Mouse (Mus musculus) CH12.LX (cell line): ENCODE data around the gene Gm15217. TPM values are rescaled to one million over a fixed set of nuclear protein-coding genes. Genes with fewer than 3 reads are reported as not detected.

Source experiments
- DNase-seq: peaks from one replicate; pipeline ENCODE4 v3.0.0-alpha.2; 2013; ENCODE audit errors: extremely low read depth
- H3K27ac ChIP-seq: 2 replicates; pipeline ENCODE4 v1.5.1; 2012; ENCODE audit warnings: low read depth, mild to moderate bottlenecking, control low read depth, moderate library complexity; ENCODE audit not compliant: insufficient read depth
- H3K27me3 ChIP-seq: replicated peaks from 2 replicates; pipeline ENCODE3; 2012; ENCODE audit warnings: inconsistent platforms
- H3K36me3 ChIP-seq, 2 experiments: replicated peaks in 1 of 2; 2 replicates each; pipeline versions ENCODE3 to v1.6.1; 2012; ENCODE audit warnings: inconsistent platforms in 1 of 2, low read length in 1 of 2, mild to moderate bottlenecking in 1 of 2, mixed read lengths in 1 of 2, moderate library complexity in 1 of 2; ENCODE audit not compliant: control insufficient read depth in 1 of 2, insufficient read depth in 1 of 2
- H3K4me1 ChIP-seq, 2 experiments: 2 replicates each; pipeline ENCODE4 v1.6.1; 2012; ENCODE audit warnings: inconsistent platforms in 1 of 2, moderate library complexity in 1 of 2; ENCODE audit not compliant: insufficient read depth in 2 of 2, control insufficient read depth in 1 of 2
- H3K4me2 ChIP-seq: 2 replicates; pipeline ENCODE4 v1.6.1; 2012; ENCODE audit warnings: low read depth, mild to moderate bottlenecking, control low read depth; ENCODE audit not compliant: poor library complexity, insufficient read depth, severe bottlenecking
- H3K4me3 ChIP-seq, 3 experiments: fragments of 150-350 bp in 1 of 3; sonication (generic) in 1 of 3; replicated peaks in 1 of 3; 2 replicates each; pipeline versions ENCODE3 to v1.5.1; 2011 to 2012; ENCODE audit warnings: low read depth in 2 of 3, low read length in 2 of 3, mild to moderate bottlenecking in 2 of 3, moderate library complexity in 2 of 3, control low read depth in 1 of 3, improper control_type of control experiment in 1 of 3, inconsistent platforms in 1 of 3, mixed read lengths in 1 of 3; ENCODE audit not compliant: poor library complexity in 1 of 3
- H3K79me2 ChIP-seq: replicated peaks from 2 replicates; pipeline ENCODE4 v1.6.1; 2012; ENCODE audit warnings: mild to moderate bottlenecking, moderate library complexity; ENCODE audit not compliant: control insufficient read depth, poor library complexity, insufficient read depth, severe bottlenecking; ENCODE audit errors: extremely low read depth
- H3K9ac ChIP-seq: 2 replicates; pipeline ENCODE4 v1.6.1; 2012; ENCODE audit warnings: low read depth, mild to moderate bottlenecking, control low read depth, moderate library complexity; ENCODE audit not compliant: insufficient read depth
- H3K9me3 ChIP-seq: replicated peaks from 2 replicates; pipeline ENCODE3; 2012; ENCODE audit warnings: low read length, inconsistent platforms, mixed read lengths
- BHLHE40 ChIP-seq: IDR thresholded peaks from 2 replicates; pipeline ENCODE4 v1.6.1; 2011; ENCODE audit warnings: mild to moderate bottlenecking, low read depth, low read length, improper control_type of control experiment
- CHD2 ChIP-seq: IDR thresholded peaks from 2 replicates; pipeline ENCODE4 v1.6.1; 2011; ENCODE audit warnings: low read length, improper control_type of control experiment
- HCFC1 ChIP-seq: IDR thresholded peaks from 2 replicates; pipeline ENCODE4 v1.6.1; 2012; ENCODE audit warnings: low read depth, mild to moderate bottlenecking, inconsistent platforms, low read length, improper control_type of control experiment
- JUN ChIP-seq: IDR thresholded peaks from 2 replicates; pipeline ENCODE4 v1.6.1; 2011; ENCODE audit warnings: low read depth, mild to moderate bottlenecking, low read length, improper control_type of control experiment, moderate library complexity; ENCODE audit not compliant: insufficient read depth
- MAFK ChIP-seq: IDR thresholded peaks from 2 replicates; pipeline ENCODE4 v1.6.1; 2011; ENCODE audit warnings: low read length, improper control_type of control experiment; ENCODE audit not compliant: insufficient replicate concordance
- MAX ChIP-seq: IDR thresholded peaks from 2 replicates; pipeline ENCODE4 v1.6.1; 2011; ENCODE audit warnings: low read length, improper control_type of control experiment
- MAZ ChIP-seq: IDR thresholded peaks from 2 replicates; pipeline ENCODE4 v1.6.1; 2012; ENCODE audit warnings: low read depth, mild to moderate bottlenecking, inconsistent platforms, low read length, improper control_type of control experiment, moderate library complexity
- MEF2A ChIP-seq: IDR thresholded peaks from 2 replicates; pipeline ENCODE4 v1.6.1; 2014; ENCODE audit warnings: low read depth, mild to moderate bottlenecking, inconsistent platforms, low read length, improper control_type of control experiment, borderline replicate concordance
- NRF1 ChIP-seq: IDR thresholded peaks from 2 replicates; pipeline ENCODE4 v1.6.1; 2014; ENCODE audit warnings: low read depth, mild to moderate bottlenecking, inconsistent platforms, low read length, improper control_type of control experiment, moderate library complexity
- PAX5 ChIP-seq: IDR thresholded peaks from 2 replicates; pipeline ENCODE4 v1.6.1; 2012; ENCODE audit warnings: low read length, inconsistent platforms, mixed read lengths
- POLR2AphosphoS2 ChIP-seq: IDR thresholded peaks from 2 replicates; pipeline ENCODE4 v1.6.1; 2011; ENCODE audit warnings: low read depth, low read length, improper control_type of control experiment
- RAD21 ChIP-seq: IDR thresholded peaks from 2 replicates; pipeline ENCODE4 v1.6.1; 2011; ENCODE audit warnings: low read depth, mild to moderate bottlenecking, low read length, improper control_type of control experiment, moderate library complexity
- RCOR1 ChIP-seq: conservative IDR thresholded peaks from 2 replicates; pipeline ENCODE4 v1.6.1; 2012; ENCODE audit warnings: low read depth, mild to moderate bottlenecking, inconsistent platforms, low read length, improper control_type of control experiment
- SIN3A ChIP-seq: IDR thresholded peaks from 2 replicates; pipeline ENCODE4 v1.6.1; 2012; ENCODE audit warnings: low read length, improper control_type of control experiment, inconsistent platforms
- TCF12 ChIP-seq: IDR thresholded peaks from 2 replicates; pipeline ENCODE4 v1.6.1; 2014; ENCODE audit warnings: low read depth, mild to moderate bottlenecking, inconsistent platforms, low read length, improper control_type of control experiment
- ZKSCAN1 ChIP-seq: IDR thresholded peaks from 2 replicates; pipeline ENCODE4 v1.6.1; 2012; ENCODE audit warnings: low read depth, inconsistent platforms, low read length, improper control_type of control experiment, borderline replicate concordance
- ZMIZ1 ChIP-seq: IDR thresholded peaks from 2 replicates; pipeline ENCODE4 v1.6.1; 2012; ENCODE audit warnings: low read depth, mild to moderate bottlenecking, inconsistent platforms, low read length, improper control_type of control experiment
- ZNF384 ChIP-seq: IDR thresholded peaks from 2 replicates; pipeline ENCODE4 v1.6.1; 2012; ENCODE audit warnings: low read depth, low read length, improper control_type of control experiment, inconsistent platforms
- dilution Hi-C: fragments of 300-500 bp; cut with MboI; formaldehyde crosslinking; loops from 2 replicates; pipeline ENCODE4 v1.14.3; 2020; ENCODE audit warnings: low sequenced_read_pairs; ENCODE audit not compliant: extremely low pct_unique_long_range_greater_than_20kb, extremely low pct_ligation_motif_present
- in situ Hi-C: fragments of 300-500 bp; cut with MboI; formaldehyde crosslinking; loops from 3 replicates; pipeline ENCODE4 v1.14.3; 2019; ENCODE audit warnings: low sequenced_read_pairs, low pct_ligation_motif_present, low pct_unique_long_range_greater_than_20kb, mixed read lengths
- polyA plus RNA-seq: library from polyadenylated mRNA; unstranded; fragments of >175 nt; gene quantifications from 2 replicates; pipeline ENCODE4 v1.2.1, GENCODE M21; 2012; ENCODE audit warnings: low read depth; ENCODE audit not compliant: insufficient read length
- total RNA-seq, 2 experiments: library from RNA; depleted of rRNA; stranded (reverse); fragments of 300-350 nt in 1 of 2; fragments of >200 nt in 1 of 2; gene quantifications; 2 replicates each; pipeline ENCODE4 v1.2.3; 2012 to 2014

Gm15217 gene
- total and polyA plus RNA-seq, 3 experiments, result not detected

- Histone ChIP-seq H3K9ac (no peak overlapping the region), H3K27ac (no peak overlapping the region), H3K4me2 (no peak overlapping the region), H3K27me3 (no peaks in the 10 kb centered on the region)
- dilution Hi-C loops, result no loop called here
- TF ChIP-seq MAX, result no peak
- TF ChIP-seq RAD21, result no peak
- no peak for TF ChIP-seq POLR2AphosphoS2
- no peak for TF ChIP-seq BHLHE40
- no peak for TF ChIP-seq HCFC1
- TF ChIP-seq, all 38 proteins: peak for 0
- Histone ChIP-seq H3K36me3 (no peaks in the 10 kb centered on the region), H3K79me2 (no peaks in the 10 kb centered on the region), H3K4me3 (no peak overlapping the region), H3K4me1 (no peaks in the 10 kb centered on the region), H3K9me3 (peaks cover 17% of the 10 kb centered on the region)
- no peak for DNase-seq
- in situ Hi-C loops, result no loop called here
Measured at GRCm38 (mm10) chr14:46391621-46392170, 12.5 kb downstream of the Gm15217 start.

- DNase-seq, result no peak
- H3K79me2 ChIP-seq, result no peaks in the 10 kb centered on the region
- H3K9me3 ChIP-seq, result no peaks in the 10 kb centered on the region
- no peak overlapping the region for H3K4me3 ChIP-seq
- no peaks in the 10 kb centered on the region for H3K36me3 ChIP-seq
- no peak overlapping the region for H3K4me2 ChIP-seq
- H3K27ac ChIP-seq, result no peak overlapping the region
- no peak overlapping the region for H3K9ac ChIP-seq
- no peaks in the 10 kb centered on the region for H3K4me1 ChIP-seq
- in situ Hi-C loops, result no loop called here
- dilution Hi-C loops, result no loop called here
- TF ChIP-seq MAFK, result no peak
- no peak for TF ChIP-seq MAZ
- TF ChIP-seq ZMIZ1, result no peak
- TF ChIP-seq RAD21, result no peak
- no peak for TF ChIP-seq ZNF384
- TF ChIP-seq SIN3A, result no peak
- TF ChIP-seq TCF12, result no peak
- TF ChIP-seq CHD2, result no peak
- no peak for TF ChIP-seq PAX5
- no peak for TF ChIP-seq BHLHE40
- TF ChIP-seq NRF1, result no peak
- no peak for TF ChIP-seq RCOR1
- TF ChIP-seq MEF2A, result no peak
- TF ChIP-seq ZKSCAN1, result no peak
- TF ChIP-seq JUN, result no peak
- H3K27me3 ChIP-seq, result no peaks in the 10 kb centered on the region
Measured at GRCm38 (mm10) chr14:46398091-46398695, 19.0 kb downstream of the Gm15217 start.
